Mouse (Mus musculus) spleen, adult 2 months (tissue): Measurements from ENCODE around the gene Cic.

Source experiments
- CTCF ChIP-seq: fragments of 200-500 bp; IDR thresholded peaks from 2 replicates; pipeline ENCODE4 v1.5.1; 2011; ENCODE audit warnings: mild to moderate bottlenecking, inconsistent platforms; ENCODE audit not compliant: insufficient read depth, insufficient read length, insufficient replicate concordance; ENCODE audit errors: extremely low read depth
- POLR2A ChIP-seq: fragments of 200-500 bp; IDR thresholded peaks from 2 replicates; pipeline ENCODE4 v1.6.1; 2011; ENCODE audit warnings: low read depth, low read length, inconsistent platforms

DNA sequence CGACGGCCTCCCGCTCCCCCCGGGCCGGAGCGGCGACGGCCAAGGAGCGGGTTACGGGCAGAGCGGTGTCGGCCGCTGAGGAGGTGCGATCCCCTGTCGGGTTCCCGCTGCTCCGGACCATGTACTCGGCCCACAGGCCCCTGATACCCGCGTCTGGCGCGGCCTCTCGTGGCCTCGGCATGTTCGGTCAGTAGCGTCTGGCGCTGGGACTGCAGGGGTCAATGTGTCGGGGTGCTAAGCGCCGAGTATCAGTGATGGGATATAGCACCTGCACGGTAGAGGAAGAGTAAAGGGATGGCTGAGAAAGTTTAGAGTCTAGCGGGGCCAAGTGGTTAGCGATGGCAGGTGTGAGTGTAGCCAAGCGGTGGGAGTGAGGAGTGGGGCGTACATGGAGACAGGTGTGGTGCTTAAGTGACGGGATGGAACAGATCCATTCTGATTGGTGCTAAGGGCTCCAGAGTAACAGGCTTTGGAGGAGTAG lies 15.3 kb downstream of the Cic start:
- no peak for TF ChIP-seq CTCF
- no peak for TF ChIP-seq POLR2A
